Mouse (Mus musculus): ENCODE measurements at regions not wholly inside any gene's neighbourhood (a gene's known extent, or its start where the extent isn't known, plus 50 kb on each side); places are given as distances from the start of the nearest gene placed in this dataset.
"Not testable (repeated sequence)": the region's sequence is repeated elsewhere in the genome, so short reads cannot be mapped to it uniquely, and the experiment has no call there.

- TF ChIP-seq CTCF (IDR thresholded peaks at IDR 0.05; ENCODE audit: insufficient read depth, low read length) (no peak), POLR2A (IDR thresholded peaks at IDR 0.05; ENCODE audit: borderline replicate concordance, extremely low read depth, low read depth, low read length) (no peak)
- WGBS = 82% methylated on average over 9 of the region's 9 CpGs
- no peak for DNase-seq
- no peaks in the 10 kb centered on the region for H3K4me1 ChIP-seq (ENCODE audit: control insufficient read depth, insufficient read depth, low read length)
- no peak overlapping the region for H3K4me3 ChIP-seq (replicated peaks; ENCODE audit: extremely low read depth, low read depth, low read length)
Measured at GRCm38 (mm10) chr10:69033410-69033809, 117.8 kb upstream of the Rhobtb1 start.

GRCm38 (mm10) chr10:69034390-69035120 is 116.7 kb upstream of the Rhobtb1 start:
- H3K4me1 ChIP-seq (ENCODE audit: control insufficient read depth, insufficient read depth, low read length) = no peaks in the 10 kb centered on the region
- no peak for DNase-seq
- no peak overlapping the region for H3K4me3 ChIP-seq (replicated peaks; ENCODE audit: extremely low read depth, low read depth, low read length)
- 47% methylated on average over 2 of the region's 2 CpGs for WGBS
- TF ChIP-seq POLR2A (IDR thresholded peaks at IDR 0.05; ENCODE audit: borderline replicate concordance, extremely low read depth, low read depth, low read length) (no peak), CTCF (IDR thresholded peaks at IDR 0.05; ENCODE audit: insufficient read depth, low read length) (no peak)

- DNase-seq; H3K4me3 ChIP-seq (replicated peaks; ENCODE audit: extremely low read depth, low read depth, low read length); H3K4me1 ChIP-seq (ENCODE audit: control insufficient read depth, insufficient read depth, low read length): not testable (repeated sequence)
- WGBS = 74% methylated on average over 4 of the region's 4 CpGs
Measured at GRCm38 (mm10) chr10:69035536-69035935, 115.7 kb upstream of the Rhobtb1 start.

- Histone ChIP-seq H3K4me3 (replicated peaks; ENCODE audit: extremely low read depth, low read depth, low read length) (no peak overlapping the region), H3K4me1 (ENCODE audit: control insufficient read depth, insufficient read depth, low read length) (no peaks in the 10 kb centered on the region)
- no peak for TF ChIP-seq CTCF (IDR thresholded peaks at IDR 0.05; ENCODE audit: insufficient read depth, low read length)
- no peak for TF ChIP-seq POLR2A (IDR thresholded peaks at IDR 0.05; ENCODE audit: borderline replicate concordance, extremely low read depth, low read depth, low read length)
- DNase-seq = no peak
- 87% methylated on average over 2 of the region's 2 CpGs for WGBS
Measured at GRCm38 (mm10) chr10:69036096-69036495, 115.1 kb upstream of the Rhobtb1 start.

GRCm38 (mm10) chr10:69044171-69044651 is 107.0 kb upstream of the Rhobtb1 start:
- Histone ChIP-seq H3K4me3 (replicated peaks; ENCODE audit: extremely low read depth, low read depth, low read length) (no peak overlapping the region), H3K4me1 (ENCODE audit: control insufficient read depth, insufficient read depth, low read length) (peaks cover 3% of the 10 kb centered on the region; the same call in 1 of the 2 replicates)
- 55% methylated on average over 12 of the region's 12 CpGs for WGBS
- no peak for TF ChIP-seq CTCF (IDR thresholded peaks at IDR 0.05; ENCODE audit: insufficient read depth, low read length)
- no peak for TF ChIP-seq POLR2A (IDR thresholded peaks at IDR 0.05; ENCODE audit: borderline replicate concordance, extremely low read depth, low read depth, low read length)
- no peak for DNase-seq

GRCm38 (mm10) chr10:69045275-69045674 is 106.0 kb upstream of the Rhobtb1 start:
- Histone ChIP-seq H3K4me1 (ENCODE audit: control insufficient read depth, insufficient read depth, low read length) (peaks cover 3% of the 10 kb centered on the region; the same call in 1 of the 2 replicates), H3K4me3 (replicated peaks; ENCODE audit: extremely low read depth, low read depth, low read length) (no peak overlapping the region)
- no peak for DNase-seq
- TF ChIP-seq CTCF (IDR thresholded peaks at IDR 0.05; ENCODE audit: insufficient read depth, low read length) (no peak), POLR2A (IDR thresholded peaks at IDR 0.05; ENCODE audit: borderline replicate concordance, extremely low read depth, low read depth, low read length) (no peak)
- WGBS = 68% methylated on average over 14 of the region's 14 CpGs

- H3K4me1 ChIP-seq (ENCODE audit: control insufficient read depth, insufficient read depth, low read length) = peaks cover 3% of the 10 kb centered on the region; the same call in 1 of the 2 replicates
- no peak for DNase-seq
- no peak for TF ChIP-seq CTCF (IDR thresholded peaks at IDR 0.05; ENCODE audit: insufficient read depth, low read length)
- no peak for TF ChIP-seq POLR2A (IDR thresholded peaks at IDR 0.05; ENCODE audit: borderline replicate concordance, extremely low read depth, low read depth, low read length)
- 52% methylated on average over 10 of the region's 10 CpGs for WGBS
- H3K4me3 ChIP-seq (replicated peaks; ENCODE audit: extremely low read depth, low read depth, low read length) = no peak overlapping the region
Measured at GRCm38 (mm10) chr10:69046008-69046555, 105.2 kb upstream of the Rhobtb1 start.

GRCm38 (mm10) chr10:69078008-69078407 is 73.2 kb upstream of the Rhobtb1 start:
- no peak overlapping the region for H3K4me3 ChIP-seq (replicated peaks; ENCODE audit: extremely low read depth, low read depth, low read length)
- TF ChIP-seq POLR2A (IDR thresholded peaks at IDR 0.05; ENCODE audit: borderline replicate concordance, extremely low read depth, low read depth, low read length) = no peak
- no peak for DNase-seq
- no peaks in the 10 kb centered on the region for H3K4me1 ChIP-seq (ENCODE audit: control insufficient read depth, insufficient read depth, low read length)
- WGBS = 75% methylated on average over 11 of the region's 11 CpGs

GRCm38 (mm10) chr10:69086184-69086583 is 65.0 kb upstream of the Rhobtb1 start:
- H3K4me3 ChIP-seq (replicated peaks; ENCODE audit: extremely low read depth, low read depth, low read length) = no peak overlapping the region
- 63% methylated on average over 1 of the region's 1 CpGs for WGBS
- TF ChIP-seq CTCF (IDR thresholded peaks at IDR 0.05; ENCODE audit: insufficient read depth, low read length) (no peak), POLR2A (IDR thresholded peaks at IDR 0.05; ENCODE audit: borderline replicate concordance, extremely low read depth, low read depth, low read length) (no peak)

GRCm38 (mm10) chr10:69091872-69092271 is 59.4 kb upstream of the Rhobtb1 start:
- H3K4me3 ChIP-seq (replicated peaks; ENCODE audit: extremely low read depth, low read depth, low read length) = no peak overlapping the region
- no peak for DNase-seq
- TF ChIP-seq POLR2A (IDR thresholded peaks at IDR 0.05; ENCODE audit: borderline replicate concordance, extremely low read depth, low read depth, low read length) (no peak), CTCF (IDR thresholded peaks at IDR 0.05; ENCODE audit: insufficient read depth, low read length) (no peak)
- 74% methylated on average over 3 of the region's 3 CpGs for WGBS
- no peaks in the 10 kb centered on the region for H3K4me1 ChIP-seq (ENCODE audit: control insufficient read depth, insufficient read depth, low read length)

More at GRCm38 (mm10) chr10:69086184-69086583, 65.0 kb upstream of the Rhobtb1 start:
- H3K4me1 ChIP-seq (ENCODE audit: control insufficient read depth, insufficient read depth, low read length) = no peaks in the 10 kb centered on the region
- no peak for DNase-seq
